Mouse (Mus musculus) C2C12 (cell line): ENCODE results near the gene Tlk1. TPM values are rescaled to one million over a fixed set of nuclear protein-coding genes. Genes with fewer than 3 reads are reported as not detected.

Experiments
- H3K27me3 ChIP-seq: one replicate; pipeline ENCODE4 v1.6.1; 2011; ENCODE audit not compliant: control insufficient read depth, insufficient read depth, insufficient read length
- H3K36me3 ChIP-seq: one replicate; pipeline ENCODE4 v1.6.1; 2011; ENCODE audit not compliant: control insufficient read depth, insufficient read depth
- H3K4me3 ChIP-seq: one replicate; pipeline ENCODE4 v1.5.1; 2011; ENCODE audit warnings: mild to moderate bottlenecking, control low read depth; ENCODE audit not compliant: poor library complexity, insufficient read depth, severe bottlenecking
- H3K79me2 ChIP-seq: one replicate; pipeline ENCODE4 v1.6.1; 2011; ENCODE audit not compliant: control insufficient read depth, insufficient read depth
- H3K79me3 ChIP-seq: one replicate; pipeline ENCODE4 v1.6.1; 2011; ENCODE audit warnings: low read depth, control low read depth
- H3ac ChIP-seq: one replicate; pipeline ENCODE3; 2011; ENCODE audit warnings: low read depth; ENCODE audit not compliant: control insufficient read depth, insufficient read length
- MAX ChIP-seq: IDR thresholded peaks from one replicate; pipeline ENCODE4 v1.6.1; 2011; ENCODE audit warnings: mild to moderate bottlenecking, control low read depth
- MYOG ChIP-seq: IDR thresholded peaks from one replicate; pipeline ENCODE4 v1.6.1; 2011; ENCODE audit not compliant: control insufficient read depth, insufficient read length; ENCODE audit errors: extremely low read depth
- USF1 ChIP-seq: IDR thresholded peaks from one replicate; pipeline ENCODE4 v1.6.1; 2011; ENCODE audit warnings: low read depth, mild to moderate bottlenecking, control low read depth, moderate library complexity
- polyA plus RNA-seq: library from polyadenylated mRNA; unstranded; fragments of >200 nt; fragmentation: generic; extraction: Trizol; gene quantifications from one replicate; pipeline ENCODE4 v1.2.1, GENCODE M21; 2012; ENCODE audit warnings: missing spikeins

The Tlk1 gene
- polyA plus RNA-seq, 1 experiment: 8.1 TPM

DNA sequence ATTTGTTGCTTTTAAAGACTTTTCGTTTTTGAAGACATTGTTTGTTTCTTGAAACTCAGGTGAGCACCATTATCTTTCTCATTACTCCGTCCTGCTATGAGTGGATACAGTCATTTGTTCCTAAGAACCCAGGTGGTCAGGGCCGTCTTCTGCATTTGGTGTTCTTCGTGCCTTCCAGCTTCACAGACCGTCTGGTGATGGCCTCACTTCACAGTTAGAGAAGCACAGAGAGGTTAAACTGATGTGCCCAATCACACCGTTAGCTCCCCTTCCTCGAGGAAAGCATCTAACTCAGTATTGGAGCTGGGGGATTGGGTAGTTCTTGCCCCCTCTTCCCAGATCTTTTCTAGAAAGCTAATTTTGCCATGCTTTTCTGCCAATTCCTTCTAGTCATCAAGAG, 158.5 kb downstream of the Tlk1 start:
- peaks cover 17% of the 10 kb centered on the region for H3K36me3 ChIP-seq
- TF ChIP-seq USF1 (no peak), MYOG (no peak), MAX (no peak)
- no peak overlapping the region for H3K4me3 ChIP-seq
- H3K27me3 ChIP-seq: no peaks in the 10 kb centered on the region
- H3K79me2 ChIP-seq: peaks cover 100% of the 10 kb centered on the region
- peaks cover 95% of the 10 kb centered on the region for H3K79me3 ChIP-seq
- no peak overlapping the region for H3ac ChIP-seq

GRCm38 (mm10) chr2:70663764-70664163, 161.8 kb downstream of the Tlk1 start:
- Histone ChIP-seq H3K36me3 (peaks cover 17% of the 10 kb centered on the region), H3K4me3 (no peak overlapping the region), H3K79me2 (peaks cover 74% of the 10 kb centered on the region), H3K27me3 (no peaks in the 10 kb centered on the region), H3K79me3 (peaks cover 70% of the 10 kb centered on the region), H3ac (no peak overlapping the region)
- TF ChIP-seq MAX: no peak
- TF ChIP-seq USF1: no peak
- no peak for TF ChIP-seq MYOG

Other genes starting within 250 kb of the Tlk1 start
- 114 TPM for gene Gorasp2, start 164.2 kb downstream of the Tlk1 start, polyA plus RNA-seq
- gene Gm26558, start 163.6 kb downstream of the Tlk1 start, polyA plus RNA-seq: 3.5 TPM
- 2.0 TPM for gene Dcaf17, start 229.6 kb upstream of the Tlk1 start, polyA plus RNA-seq
- 8.5 TPM for gene Mettl8, start 229.9 kb upstream of the Tlk1 start, polyA plus RNA-seq